Mouse (Mus musculus) bone marrow macrophage, adult 2 months (primary cell): ENCODE results near the gene Rab3d. TPM values are rescaled to one million over a fixed set of nuclear protein-coding genes. Genes with fewer than 3 reads are reported as not detected.
"Not testable (repeated sequence)": the region's sequence is repeated elsewhere in the genome, so short reads cannot be mapped to it uniquely, and the experiment has no call there.

Source experiments
- H3K27ac ChIP-seq: 2 replicates; pipeline ENCODE4 v1.5.1; 2012; ENCODE audit warnings: low read depth, low read length; ENCODE audit not compliant: insufficient read depth
- H3K4me1 ChIP-seq: 2 replicates; pipeline ENCODE4 v1.6.1; 2012; ENCODE audit warnings: low read length; ENCODE audit not compliant: control insufficient read depth, insufficient read depth
- H3K4me3 ChIP-seq: 2 replicates; pipeline ENCODE4 v1.5.1; 2012; ENCODE audit warnings: mild to moderate bottlenecking, low read length, moderate library complexity; ENCODE audit not compliant: insufficient read depth
- CTCF ChIP-seq: IDR thresholded peaks from 2 replicates; pipeline ENCODE4 v1.5.1; 2012; ENCODE audit warnings: low read depth, mild to moderate bottlenecking, low read length, moderate library complexity
- POLR2A ChIP-seq: IDR thresholded peaks from 2 replicates; pipeline ENCODE4 v1.6.1; 2012; ENCODE audit warnings: mild to moderate bottlenecking, low read depth, low read length, borderline replicate concordance
- polyA plus RNA-seq: library from polyadenylated mRNA; stranded (reverse); fragments of >200 nt; gene quantifications from 2 replicates; pipeline ENCODE4 v1.2.4, GENCODE M21; 2012; ENCODE audit not compliant: missing spikeins, insufficient read depth, insufficient read length

Gene Rab3d
- polyA plus RNA-seq, 1 experiment = 26.9 TPM

DNA sequence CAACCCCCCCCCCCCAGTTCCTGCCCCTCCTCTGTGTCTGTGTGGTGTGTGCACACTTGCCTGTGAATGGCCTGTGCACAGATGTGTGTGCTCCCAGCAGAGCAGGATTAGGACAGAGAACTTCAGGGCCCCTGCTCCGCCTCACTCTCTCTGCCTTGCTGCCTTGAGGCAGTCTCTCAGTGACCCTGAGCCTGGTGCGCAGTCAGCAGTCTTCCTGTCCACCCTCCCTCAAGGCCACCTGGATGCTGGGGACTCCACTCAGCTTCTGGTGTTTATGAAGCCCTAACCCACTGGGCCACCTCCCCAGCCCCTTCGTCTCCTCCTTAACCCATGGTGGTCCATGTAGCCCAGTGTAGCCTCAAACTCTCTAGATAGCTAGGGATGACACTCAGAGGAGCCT, 50.3 kb downstream of the Rab3d start:
- Histone ChIP-seq H3K27ac (no peak overlapping the region), H3K4me1 (no peaks in the 10 kb centered on the region), H3K4me3 (no peak overlapping the region)
- TF ChIP-seq POLR2A = no peak
- no peak for TF ChIP-seq CTCF

DNA sequence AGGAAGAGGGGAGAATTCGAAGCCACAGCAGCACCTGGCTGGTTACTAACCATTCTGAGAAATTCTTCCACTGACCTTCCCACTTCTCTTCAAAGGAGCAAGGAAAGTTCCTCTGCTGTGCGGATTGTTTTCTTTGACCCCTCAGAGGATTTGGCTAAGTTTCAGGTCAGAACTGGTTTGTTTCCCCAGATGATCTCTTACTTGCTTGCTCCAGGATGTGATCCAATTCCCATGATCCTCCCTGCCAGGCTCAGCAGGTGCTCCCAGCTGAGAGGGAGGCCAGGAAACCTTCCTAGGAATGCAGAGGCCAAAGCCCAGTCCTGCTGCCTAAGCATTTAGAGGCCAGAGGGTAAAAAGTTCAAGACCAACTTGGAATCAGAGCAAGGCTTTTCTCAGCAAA, 51.4 kb downstream of the Rab3d start:
- Histone ChIP-seq H3K4me3 (no peak overlapping the region), H3K27ac (no peak overlapping the region), H3K4me1 (no peaks in the 10 kb centered on the region)
- TF ChIP-seq POLR2A = no peak
- TF ChIP-seq CTCF = no peak

DNA sequence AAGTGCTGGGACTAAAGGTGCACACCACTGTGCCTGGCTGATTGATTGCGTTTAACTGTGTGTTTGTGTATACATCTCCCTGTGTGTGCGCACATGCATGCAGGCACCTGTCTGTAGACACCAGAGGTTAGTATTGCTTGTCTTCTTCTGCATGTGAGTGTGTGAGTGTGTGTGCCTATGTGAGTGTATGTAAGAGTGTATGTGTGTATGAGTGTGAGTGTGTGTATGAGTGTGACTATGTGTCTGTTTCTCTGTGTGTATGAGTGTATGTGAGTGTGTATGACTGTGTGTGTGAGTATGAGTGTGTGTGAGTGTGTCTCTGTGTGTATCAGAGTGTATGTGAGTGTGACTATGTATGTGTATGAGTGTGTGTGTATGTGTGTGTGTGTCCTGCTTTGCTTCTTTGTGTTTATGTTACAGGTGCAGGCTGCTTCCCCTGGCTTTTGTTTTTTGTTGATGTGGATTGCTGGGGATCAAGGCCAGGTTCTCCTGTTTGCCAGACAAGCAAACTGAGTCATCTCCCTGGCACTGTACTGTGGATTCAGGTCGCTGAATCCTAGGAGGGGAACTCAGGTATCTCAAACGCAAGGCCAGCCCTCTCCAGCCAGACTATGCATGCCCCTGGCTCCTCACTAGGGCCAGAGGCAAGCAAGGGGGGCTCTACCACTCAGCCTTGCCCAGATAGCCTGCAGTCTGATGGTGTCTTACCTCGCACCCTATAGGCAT, 52.2 kb downstream of the Rab3d start:
- no peak for TF ChIP-seq CTCF
- no peak for TF ChIP-seq POLR2A
- Histone ChIP-seq H3K4me3 (no peak overlapping the region), H3K4me1 (no peaks in the 10 kb centered on the region), H3K27ac (no peak overlapping the region)

DNA sequence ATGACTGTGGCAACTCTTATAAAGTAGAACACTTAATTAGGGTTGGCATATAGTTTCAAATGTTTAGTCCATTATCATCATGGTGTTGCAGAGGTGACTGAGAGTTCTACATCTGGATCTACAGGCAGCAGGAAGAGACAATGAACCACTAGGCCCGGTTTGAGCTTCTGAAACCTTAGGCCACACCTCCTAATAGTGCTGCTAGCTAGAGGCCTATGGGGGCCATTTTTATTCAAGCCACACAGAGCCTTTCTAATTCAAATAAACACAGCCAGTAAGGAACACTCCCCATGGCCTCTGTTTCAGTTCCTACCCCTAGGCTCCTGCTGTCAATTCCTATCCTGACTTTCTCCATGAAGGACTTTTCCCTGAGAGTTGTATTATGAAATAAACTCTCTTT, 55.8 kb downstream of the Rab3d start:
- Histone ChIP-seq H3K4me3 (no peak overlapping the region), H3K27ac (no peak overlapping the region), H3K4me1 (no peaks in the 10 kb centered on the region)
- TF ChIP-seq CTCF (no peak), POLR2A (no peak)

DNA sequence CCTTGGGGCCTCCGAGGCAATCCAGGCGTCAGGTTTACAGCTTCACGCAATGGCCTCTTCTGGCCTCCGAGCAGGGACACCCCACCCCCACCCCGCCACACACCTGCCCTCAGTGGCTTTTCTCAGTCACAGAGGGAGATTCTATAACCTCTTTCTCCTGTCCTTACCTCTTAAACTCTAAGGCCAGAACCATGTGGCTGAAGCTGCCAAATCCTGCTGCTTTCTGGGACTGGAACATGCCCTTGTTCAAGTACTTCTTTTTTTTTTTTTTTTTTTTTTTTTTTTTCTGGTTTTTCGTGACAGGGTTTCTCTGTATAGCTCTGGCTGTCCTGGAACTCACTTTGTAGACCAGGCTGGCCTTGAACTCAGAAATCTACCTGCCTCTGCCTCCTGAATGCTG, 57.6 kb downstream of the Rab3d start:
- not testable (repeated sequence) for H3K4me3 ChIP-seq, H3K27ac ChIP-seq, H3K4me1 ChIP-seq

DNA sequence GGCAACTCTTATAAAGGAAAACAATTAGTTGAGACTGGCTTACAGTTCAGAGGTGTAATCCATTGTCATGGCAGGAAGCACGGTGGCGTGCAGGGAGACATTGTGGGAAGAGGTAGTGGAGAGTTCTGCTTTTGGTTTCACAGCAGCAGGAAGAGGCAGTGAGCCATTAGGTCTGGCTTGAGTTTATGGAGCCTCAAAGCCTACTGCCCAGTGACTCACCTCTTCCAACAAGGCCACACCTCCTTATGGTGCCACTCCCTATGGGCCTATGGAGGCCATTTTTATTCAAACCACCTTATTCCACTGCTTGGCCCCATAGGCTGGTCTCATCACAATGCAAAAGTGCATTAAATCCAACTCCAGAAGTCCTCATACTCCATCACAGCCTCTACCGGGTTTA, 58.4 kb downstream of the Rab3d start:
- Histone ChIP-seq H3K4me3 (no peak overlapping the region), H3K27ac (no peak overlapping the region), H3K4me1 (no peaks in the 10 kb centered on the region)
- no peak for TF ChIP-seq POLR2A
- no peak for TF ChIP-seq CTCF

DNA sequence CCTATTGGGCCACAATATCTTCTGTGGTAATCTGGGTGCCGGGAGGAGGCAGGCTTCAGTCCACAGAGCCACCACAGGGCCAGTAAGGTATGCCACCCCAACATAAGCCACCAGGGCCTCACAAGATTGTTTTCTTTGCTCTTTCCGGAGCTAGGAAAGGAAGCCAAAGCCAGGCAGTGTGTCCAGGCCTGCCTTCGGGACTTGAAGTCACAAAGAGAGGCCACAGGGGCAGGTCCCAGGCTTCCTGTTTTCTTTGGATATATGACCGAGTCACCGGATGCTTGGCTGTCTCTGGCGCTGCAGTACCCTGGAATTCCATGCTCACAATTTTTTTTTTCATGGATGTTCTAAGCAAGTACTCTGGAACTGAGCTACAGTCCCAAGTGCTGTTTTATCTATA, 59.9 kb downstream of the Rab3d start:
- TF ChIP-seq POLR2A = no peak
- no peak for TF ChIP-seq CTCF
- no peak overlapping the region for H3K27ac ChIP-seq
- no peaks in the 10 kb centered on the region for H3K4me1 ChIP-seq
- H3K4me3 ChIP-seq = no peak overlapping the region

DNA sequence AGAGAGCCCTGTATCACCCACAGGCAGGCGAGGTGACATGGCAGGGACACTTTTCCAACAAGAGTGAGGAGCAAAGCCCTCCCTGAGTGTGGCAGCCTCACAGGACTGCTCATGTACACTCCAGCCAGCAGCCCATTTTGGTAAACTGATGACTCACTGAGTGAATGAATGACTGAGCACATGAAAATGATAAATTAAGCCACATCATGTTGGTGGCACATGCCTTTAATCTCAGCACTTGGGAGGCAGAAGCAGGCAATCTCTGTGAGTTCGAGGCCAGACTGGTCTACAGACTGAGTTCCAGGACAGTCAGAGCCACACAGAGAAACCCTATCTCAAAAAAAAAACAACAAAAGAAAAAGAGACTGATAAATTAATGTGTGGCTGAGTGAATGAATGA, 60.5 kb downstream of the Rab3d start:
- H3K4me3 ChIP-seq = no peak overlapping the region
- H3K4me1 ChIP-seq = no peaks in the 10 kb centered on the region
- no peak for TF ChIP-seq POLR2A
- TF ChIP-seq CTCF = no peak
- H3K27ac ChIP-seq = no peak overlapping the region

Other genes starting within 250 kb of the Rab3d start
- gene Ldlr, start 194.7 kb downstream of the Rab3d start, polyA plus RNA-seq = 30.4 and 36.5 TPM in 2 replicates
- gene Spc24, start 157.9 kb downstream of the Rab3d start, polyA plus RNA-seq = 16.6 and 23.2 TPM in 2 replicates
- gene Kank2, start 119.4 kb downstream of the Rab3d start, polyA plus RNA-seq = 12.2 and 12.3 TPM in 2 replicates
- gene Angptl8, start 82.7 kb downstream of the Rab3d start, polyA plus RNA-seq = not detected in 2 replicates
- gene Dock6, start 65.6 kb downstream of the Rab3d start, polyA plus RNA-seq = 8.7 and 16.2 TPM in 2 replicates
- 4.3 and 5.1 TPM in 2 replicates for gene Ccdc159, start 9.3 kb upstream of the Rab3d start, polyA plus RNA-seq
- gene Tmem205, start 9.4 kb upstream of the Rab3d start, polyA plus RNA-seq = 57.2 and 63.0 TPM in 2 replicates
- 5.8 and 6.0 TPM in 2 replicates for gene Plppr2, start 18.8 kb upstream of the Rab3d start, polyA plus RNA-seq
- gene Swsap1, start 37.6 kb upstream of the Rab3d start, polyA plus RNA-seq = 4.2 and 5.7 TPM in 2 replicates
- gene Epor, start 45.3 kb upstream of the Rab3d start, polyA plus RNA-seq = 1.1 and 1.4 TPM in 2 replicates
- 5.2 and 9.5 TPM in 2 replicates for gene Rgl3, start 71.3 kb upstream of the Rab3d start, polyA plus RNA-seq
- gene Ccdc151, start 84.4 kb upstream of the Rab3d start, polyA plus RNA-seq = 1.5 TPM in 1 of 2 replicates, not detected in the other
- 64.1 and 65.9 TPM in 2 replicates for gene Prkcsh, start 84.6 kb upstream of the Rab3d start, polyA plus RNA-seq
- gene Elavl3, start 133.8 kb upstream of the Rab3d start, polyA plus RNA-seq = 0.19 TPM in 1 of 2 replicates, not detected in the other
- not detected in 2 replicates for gene Gm49318, start 153.1 kb upstream of the Rab3d start, polyA plus RNA-seq
- 9.5 and 10.3 TPM in 2 replicates for gene Zfp653, start 153.2 kb upstream of the Rab3d start, polyA plus RNA-seq
- 5.7 and 7.0 TPM in 2 replicates for gene Ecsit, start 167.2 kb upstream of the Rab3d start, polyA plus RNA-seq
- gene Cnn1, start 181.0 kb upstream of the Rab3d start, polyA plus RNA-seq = 1.6 and 1.9 TPM in 2 replicates
- gene Elof1, start 199.0 kb upstream of the Rab3d start, polyA plus RNA-seq = 56.4 and 62.3 TPM in 2 replicates
- gene Acp5, start 217.5 kb upstream of the Rab3d start, polyA plus RNA-seq = 9.9 and 12.3 TPM in 2 replicates
- gene Pigyl, start 238.7 kb upstream of the Rab3d start, polyA plus RNA-seq = 19.5 and 22.5 TPM in 2 replicates